Mouse (Mus musculus) megakaryocyte, embryonic 14.5 days (primary cell): ENCODE measurements around the gene Tfcp2l1. TPM values are rescaled to one million over a fixed set of nuclear protein-coding genes. Genes with fewer than 3 reads are reported as not detected.

Source experiments
- H3K27me3 ChIP-seq: replicated peaks from 2 replicates; pipeline ENCODE3; 2012; ENCODE audit warnings: inconsistent platforms
- H3K36me3 ChIP-seq: replicated peaks from 2 replicates; pipeline ENCODE3; 2012; ENCODE audit warnings: low read length, inconsistent platforms, mixed read lengths
- H3K4me1 ChIP-seq: 2 replicates; pipeline ENCODE4 v1.6.1; 2012; ENCODE audit warnings: inconsistent platforms
- H3K4me3 ChIP-seq: replicated peaks from 2 replicates; pipeline ENCODE3; 2012; ENCODE audit warnings: moderate library complexity, mild to moderate bottlenecking, inconsistent platforms
- H3K9me3 ChIP-seq: 2 replicates; pipeline ENCODE4 v1.6.1; 2012; ENCODE audit warnings: inconsistent platforms
- FLI1 ChIP-seq: IDR thresholded peaks from 2 replicates; pipeline ENCODE4 v1.6.1; 2012; ENCODE audit warnings: low read length, inconsistent platforms, mixed read lengths
- GATA1 ChIP-seq: IDR thresholded peaks from 3 replicates; pipeline ENCODE4 v1.6.1; 2012; ENCODE audit warnings: mixed read lengths, low read length, inconsistent platforms, borderline replicate concordance
- polyA plus RNA-seq: library from polyadenylated mRNA; stranded (reverse); fragments of >175 nt; gene quantifications from 2 replicates; pipeline ENCODE4 v1.2.3, GENCODE M21; 2012; ENCODE audit warnings: low replicate concordance; ENCODE audit not compliant: insufficient read depth

Tfcp2l1 gene
- polyA plus RNA-seq, 1 experiment = not detected

- H3K4me1 ChIP-seq = no peaks in the 10 kb centered on the region
- peaks cover 6% of the 10 kb centered on the region for H3K27me3 ChIP-seq
- H3K36me3 ChIP-seq = no peaks in the 10 kb centered on the region
- H3K4me3 ChIP-seq = no peak overlapping the region
- H3K9me3 ChIP-seq = no peaks in the 10 kb centered on the region
- TF ChIP-seq FLI1 (no peak), GATA1 (no peak)
Measured at GRCm38 (mm10) chr1:118650771-118651080, 23.0 kb downstream of the Tfcp2l1 start.

GRCm38 (mm10) chr1:118658716-118659115, 31.0 kb downstream of the Tfcp2l1 start:
- Histone ChIP-seq H3K36me3 (no peaks in the 10 kb centered on the region), H3K9me3 (no peaks in the 10 kb centered on the region), H3K27me3 (peaks cover 2% of the 10 kb centered on the region), H3K4me3 (no peak overlapping the region), H3K4me1 (peaks cover 10% of the 10 kb centered on the region)
- TF ChIP-seq GATA1 = no peak
- TF ChIP-seq FLI1 = no peak

- H3K4me3 ChIP-seq = no peak overlapping the region
- no peaks in the 10 kb centered on the region for H3K36me3 ChIP-seq
- no peak for TF ChIP-seq GATA1
- peaks cover 2% of the 10 kb centered on the region for H3K27me3 ChIP-seq
- peaks cover 10% of the 10 kb centered on the region for H3K4me1 ChIP-seq
- no peaks in the 10 kb centered on the region for H3K9me3 ChIP-seq
Measured at GRCm38 (mm10) chr1:118660880-118661465, 33.2 kb downstream of the Tfcp2l1 start.

- Histone ChIP-seq H3K4me1 (peaks cover 10% of the 10 kb centered on the region), H3K27me3 (peaks cover under 1% of the 10 kb centered on the region), H3K4me3 (no peak overlapping the region), H3K9me3 (no peaks in the 10 kb centered on the region), H3K36me3 (no peaks in the 10 kb centered on the region)
- TF ChIP-seq GATA1 = no peak
- no peak for TF ChIP-seq FLI1
Measured at GRCm38 (mm10) chr1:118663062-118663461, 35.3 kb downstream of the Tfcp2l1 start.

- H3K4me1 ChIP-seq = no peaks in the 10 kb centered on the region
- H3K4me3 ChIP-seq = no peak overlapping the region
- no peaks in the 10 kb centered on the region for H3K36me3 ChIP-seq
- H3K9me3 ChIP-seq = no peaks in the 10 kb centered on the region
- no peaks in the 10 kb centered on the region for H3K27me3 ChIP-seq
- TF ChIP-seq GATA1 (no peak), FLI1 (no peak)
Measured at GRCm38 (mm10) chr1:118667536-118667935, 39.8 kb downstream of the Tfcp2l1 start.

GRCm38 (mm10) chr1:118672196-118672595, 44.5 kb downstream of the Tfcp2l1 start:
- no peak for TF ChIP-seq FLI1
- no peak for TF ChIP-seq GATA1
- no peaks in the 10 kb centered on the region for H3K9me3 ChIP-seq
- no peaks in the 10 kb centered on the region for H3K4me1 ChIP-seq
- peaks cover 2% of the 10 kb centered on the region for H3K27me3 ChIP-seq
- no peaks in the 10 kb centered on the region for H3K36me3 ChIP-seq
- no peak overlapping the region for H3K4me3 ChIP-seq

GRCm38 (mm10) chr1:118674176-118674575, 46.4 kb downstream of the Tfcp2l1 start:
- H3K27me3 ChIP-seq = peaks cover 2% of the 10 kb centered on the region
- H3K4me3 ChIP-seq = no peak overlapping the region
- no peak for TF ChIP-seq GATA1
- TF ChIP-seq FLI1 = no peak
- H3K4me1 ChIP-seq = no peaks in the 10 kb centered on the region
- no peaks in the 10 kb centered on the region for H3K9me3 ChIP-seq
- H3K36me3 ChIP-seq = no peaks in the 10 kb centered on the region

GRCm38 (mm10) chr1:118681980-118682379, 54.2 kb downstream of the Tfcp2l1 start:
- Histone ChIP-seq H3K4me1 (no peaks in the 10 kb centered on the region), H3K27me3 (no peaks in the 10 kb centered on the region), H3K4me3 (no peak overlapping the region), H3K36me3 (no peaks in the 10 kb centered on the region), H3K9me3 (no peaks in the 10 kb centered on the region)
- TF ChIP-seq GATA1 (no peak), FLI1 (no peak)

- Histone ChIP-seq H3K36me3 (no peaks in the 10 kb centered on the region), H3K4me3 (no peak overlapping the region), H3K9me3 (no peaks in the 10 kb centered on the region), H3K27me3 (no peaks in the 10 kb centered on the region), H3K4me1 (no peaks in the 10 kb centered on the region)
- TF ChIP-seq GATA1 = no peak
- no peak for TF ChIP-seq FLI1
Measured at GRCm38 (mm10) chr1:118683686-118684085, 55.9 kb downstream of the Tfcp2l1 start.

GRCm38 (mm10) chr1:118687726-118688125, 60.0 kb downstream of the Tfcp2l1 start:
- no peak for TF ChIP-seq FLI1
- no peak for TF ChIP-seq GATA1
- Histone ChIP-seq H3K4me3 (no peak overlapping the region), H3K27me3 (no peaks in the 10 kb centered on the region), H3K36me3 (no peaks in the 10 kb centered on the region), H3K9me3 (no peaks in the 10 kb centered on the region), H3K4me1 (no peaks in the 10 kb centered on the region)

GRCm38 (mm10) chr1:118689830-118690229, 62.1 kb downstream of the Tfcp2l1 start:
- H3K36me3 ChIP-seq = no peaks in the 10 kb centered on the region
- H3K4me1 ChIP-seq = no peaks in the 10 kb centered on the region
- TF ChIP-seq FLI1 (no peak), GATA1 (no peak)
- no peaks in the 10 kb centered on the region for H3K27me3 ChIP-seq
- no peak overlapping the region for H3K4me3 ChIP-seq
- no peaks in the 10 kb centered on the region for H3K9me3 ChIP-seq
